Mouse (Mus musculus) C2C12 (cell line): ENCODE data around the gene Lipc. TPM values are rescaled to one million over a fixed set of nuclear protein-coding genes. Genes with fewer than 3 reads are reported as not detected.

Source experiments
- H3K27me3 ChIP-seq: one replicate; pipeline ENCODE4 v1.6.1; 2011; ENCODE audit not compliant: control insufficient read depth, insufficient read depth, insufficient read length
- H3K36me3 ChIP-seq: one replicate; pipeline ENCODE4 v1.6.1; 2011; ENCODE audit not compliant: control insufficient read depth, insufficient read depth
- H3K4me3 ChIP-seq: one replicate; pipeline ENCODE4 v1.5.1; 2011; ENCODE audit warnings: mild to moderate bottlenecking, control low read depth; ENCODE audit not compliant: poor library complexity, insufficient read depth, severe bottlenecking
- H3K79me2 ChIP-seq: one replicate; pipeline ENCODE4 v1.6.1; 2011; ENCODE audit not compliant: control insufficient read depth, insufficient read depth
- H3K79me3 ChIP-seq: one replicate; pipeline ENCODE4 v1.6.1; 2011; ENCODE audit warnings: low read depth, control low read depth
- H3ac ChIP-seq: one replicate; pipeline ENCODE3; 2011; ENCODE audit warnings: low read depth; ENCODE audit not compliant: control insufficient read depth, insufficient read length
- CEBPB ChIP-seq: IDR thresholded peaks from one replicate; pipeline ENCODE4 v1.6.1; 2011; ENCODE audit warnings: low read depth, mild to moderate bottlenecking, control low read depth, moderate library complexity
- CTCF ChIP-seq: IDR thresholded peaks from one replicate; pipeline ENCODE4 v1.5.1; 2011; ENCODE audit not compliant: control insufficient read depth, insufficient read depth, insufficient read length
- FOSL1 ChIP-seq: IDR thresholded peaks from one replicate; pipeline ENCODE4 v1.8.0; 2011; ENCODE audit warnings: mild to moderate bottlenecking, low read length; ENCODE audit not compliant: poor library complexity, insufficient read depth, severe bottlenecking
- MAX ChIP-seq: IDR thresholded peaks from one replicate; pipeline ENCODE4 v1.6.1; 2011; ENCODE audit warnings: mild to moderate bottlenecking, control low read depth
- MYOD1 ChIP-seq: IDR thresholded peaks from one replicate; pipeline ENCODE4 v1.6.1; 2011; ENCODE audit warnings: low read depth; ENCODE audit not compliant: control insufficient read depth, insufficient read length
- MYOG ChIP-seq: IDR thresholded peaks from one replicate; pipeline ENCODE4 v1.6.1; 2011; ENCODE audit not compliant: control insufficient read depth, insufficient read length; ENCODE audit errors: extremely low read depth
- USF1 ChIP-seq: IDR thresholded peaks from one replicate; pipeline ENCODE4 v1.6.1; 2011; ENCODE audit warnings: low read depth, mild to moderate bottlenecking, control low read depth, moderate library complexity
- polyA plus RNA-seq: library from polyadenylated mRNA; unstranded; fragments of >200 nt; fragmentation: generic; extraction: Trizol; gene quantifications from one replicate; pipeline ENCODE4 v1.2.1, GENCODE M21; 2012; ENCODE audit warnings: missing spikeins

The Lipc gene
- polyA plus RNA-seq, 1 experiment: not detected

GRCm38 (mm10) chr9:70962781-70963455 is 10.9 kb upstream of the Lipc start:
- H3K79me2 ChIP-seq: no peaks in the 10 kb centered on the region
- H3K27me3 ChIP-seq: no peaks in the 10 kb centered on the region
- no peak overlapping the region for H3K4me3 ChIP-seq
- no peak overlapping the region for H3ac ChIP-seq
- H3K36me3 ChIP-seq: no peaks in the 10 kb centered on the region
- no peak for TF ChIP-seq CEBPB
- TF ChIP-seq MYOG: no peak
- TF ChIP-seq FOSL1: no peak
- TF ChIP-seq USF1: no peak
- TF ChIP-seq MAX: no peak
- TF ChIP-seq MYOD1: no peak
- TF ChIP-seq CTCF: no peak
- H3K79me3 ChIP-seq: no peaks in the 10 kb centered on the region

- Histone ChIP-seq H3K27me3 (no peaks in the 10 kb centered on the region), H3K79me2 (no peaks in the 10 kb centered on the region), H3ac (no peak overlapping the region), H3K36me3 (no peaks in the 10 kb centered on the region), H3K4me3 (no peak overlapping the region), H3K79me3 (no peaks in the 10 kb centered on the region)
- TF ChIP-seq MYOG (no peak), CTCF (no peak), USF1 (no peak), CEBPB (no peak), MAX (no peak), MYOD1 (no peak), FOSL1 (no peak)
Measured at GRCm38 (mm10) chr9:70960301-70960700, 8.3 kb upstream of the Lipc start.

DNA sequence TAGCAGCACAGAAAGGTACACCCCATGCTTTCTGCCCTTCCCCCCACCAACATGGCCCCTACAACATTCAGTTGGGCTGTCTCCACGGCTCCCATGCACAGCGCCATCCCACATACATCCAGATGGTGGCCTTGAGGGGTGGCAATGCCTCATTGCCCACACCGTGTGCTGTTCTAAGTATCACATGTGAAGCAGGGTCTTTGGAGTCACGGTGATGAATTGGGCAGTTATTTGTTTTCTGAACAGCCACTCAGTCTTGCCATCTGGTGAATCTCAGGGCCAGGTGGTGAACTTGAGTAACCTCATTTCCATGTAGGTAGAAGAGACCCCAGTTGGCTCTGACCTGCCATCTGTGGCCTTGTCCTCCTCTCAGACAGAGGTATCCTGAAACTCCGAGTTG is 7.8 kb upstream of the Lipc start:
- Histone ChIP-seq H3K79me2 (no peaks in the 10 kb centered on the region), H3K27me3 (no peaks in the 10 kb centered on the region), H3K36me3 (no peaks in the 10 kb centered on the region), H3K79me3 (no peaks in the 10 kb centered on the region), H3ac (no peak overlapping the region), H3K4me3 (no peak overlapping the region)
- TF ChIP-seq MYOD1 (no peak), MAX (no peak), MYOG (no peak), CEBPB (no peak), FOSL1 (no peak), CTCF (no peak), USF1 (no peak)

GRCm38 (mm10) chr9:70959447-70959846 is 7.4 kb upstream of the Lipc start:
- H3K79me3 ChIP-seq: no peaks in the 10 kb centered on the region
- TF ChIP-seq MYOG (no peak), FOSL1 (no peak), CTCF (no peak), USF1 (no peak), MAX (no peak), MYOD1 (no peak), CEBPB (no peak)
- H3K79me2 ChIP-seq: no peaks in the 10 kb centered on the region

GRCm38 (mm10) chr9:70958381-70958780 is 6.4 kb upstream of the Lipc start:
- Histone ChIP-seq H3K36me3 (no peaks in the 10 kb centered on the region), H3K79me2 (no peaks in the 10 kb centered on the region), H3K27me3 (peaks cover 4% of the 10 kb centered on the region), H3ac (no peak overlapping the region), H3K79me3 (no peaks in the 10 kb centered on the region), H3K4me3 (no peak overlapping the region)
- TF ChIP-seq MYOG (no peak), FOSL1 (no peak), MYOD1 (no peak), CTCF (no peak), MAX (no peak)

More at GRCm38 (mm10) chr9:70959447-70959846, 7.4 kb upstream of the Lipc start:
- Histone ChIP-seq H3K36me3 (no peaks in the 10 kb centered on the region), H3ac (no peak overlapping the region), H3K27me3 (peaks cover 1% of the 10 kb centered on the region), H3K4me3 (no peak overlapping the region)

- Histone ChIP-seq H3K79me3 (no peaks in the 10 kb centered on the region), H3K36me3 (no peaks in the 10 kb centered on the region), H3ac (no peak overlapping the region), H3K79me2 (no peaks in the 10 kb centered on the region), H3K27me3 (peaks cover 4% of the 10 kb centered on the region), H3K4me3 (no peak overlapping the region)
- TF ChIP-seq USF1 (no peak), MYOG (no peak), FOSL1 (no peak), CEBPB (no peak), MAX (no peak), CTCF (no peak), MYOD1 (no peak)
Measured at GRCm38 (mm10) chr9:70957717-70958116, 5.7 kb upstream of the Lipc start.
